Mouse (Mus musculus): ENCODE measurements around the gene Myh10.

Gene Myh10

GRCm38 (mm10) chr11:68745374-68746200, 54.2 kb downstream of the Myh10 start:
- DNase-seq (ENCODE audit: low spot score), result no peak

- no peak for DNase-seq (ENCODE audit: low spot score)
These were observed 56.8 kb downstream of the Myh10 start for GRCm38 (mm10) chr11:68748121-68748520.

GRCm38 (mm10) chr11:68750206-68750605, 58.8 kb downstream of the Myh10 start:
- DNase-seq (ENCODE audit: low spot score), result no peak

GRCm38 (mm10) chr11:68750938-68751337, 59.6 kb downstream of the Myh10 start:
- no peak for DNase-seq (ENCODE audit: low spot score)

- no peak for DNase-seq (ENCODE audit: low spot score)
These were observed 62.9 kb downstream of the Myh10 start for GRCm38 (mm10) chr11:68754283-68754682.

GRCm38 (mm10) chr11:68756456-68757348, 65.3 kb downstream of the Myh10 start:
- DNase-seq (ENCODE audit: low spot score), result no peak

- no peak for DNase-seq (ENCODE audit: low spot score)
These were observed 68.3 kb downstream of the Myh10 start for GRCm38 (mm10) chr11:68759691-68760090.

- DNase-seq (ENCODE audit: low spot score), result no peak
These were observed 69.8 kb downstream of the Myh10 start for GRCm38 (mm10) chr11:68761155-68761554.

- no peak for DNase-seq (ENCODE audit: low spot score)
These were observed 70.3 kb downstream of the Myh10 start for GRCm38 (mm10) chr11:68761664-68762063.

GRCm38 (mm10) chr11:68764622-68765021, 73.3 kb downstream of the Myh10 start:
- DNase-seq (ENCODE audit: low spot score), result no peak

- no peak for DNase-seq (ENCODE audit: low spot score)
These were observed 76.6 kb downstream of the Myh10 start for GRCm38 (mm10) chr11:68767762-68768542.

- DNase-seq (ENCODE audit: low spot score), result no peak
These were observed 78.6 kb downstream of the Myh10 start for GRCm38 (mm10) chr11:68769770-68770510.

GRCm38 (mm10) chr11:68776147-68776655, 84.8 kb downstream of the Myh10 start:
- DNase-seq (ENCODE audit: low spot score), result no peak

GRCm38 (mm10) chr11:68777933-68778332, 86.6 kb downstream of the Myh10 start:
- DNase-seq (ENCODE audit: low spot score), result no peak

- DNase-seq (ENCODE audit: low spot score), result no peak
These were observed 87.5 kb downstream of the Myh10 start for GRCm38 (mm10) chr11:68778855-68779254.

- no peak for DNase-seq (ENCODE audit: low spot score)
These were observed 88.5 kb downstream of the Myh10 start for GRCm38 (mm10) chr11:68779735-68780465.

GRCm38 (mm10) chr11:68780466-68781114, 89.2 kb downstream of the Myh10 start:
- DNase-seq (ENCODE audit: low spot score), result no peak

- no peak for DNase-seq (ENCODE audit: low spot score)
These were observed 91.0 kb downstream of the Myh10 start for GRCm38 (mm10) chr11:68782336-68782735.

GRCm38 (mm10) chr11:68785813-68786212, 94.5 kb downstream of the Myh10 start:
- DNase-seq (ENCODE audit: low spot score), result no peak

GRCm38 (mm10) chr11:68787222-68787621, 95.9 kb downstream of the Myh10 start:
- no peak for DNase-seq (ENCODE audit: low spot score)
